Mouse (Mus musculus): ENCODE measurements at regions not wholly inside any gene's neighbourhood (a gene's known extent, or its start where the extent isn't known, plus 50 kb on each side); places are given as distances from the start of the nearest gene placed in this dataset.

DNA sequence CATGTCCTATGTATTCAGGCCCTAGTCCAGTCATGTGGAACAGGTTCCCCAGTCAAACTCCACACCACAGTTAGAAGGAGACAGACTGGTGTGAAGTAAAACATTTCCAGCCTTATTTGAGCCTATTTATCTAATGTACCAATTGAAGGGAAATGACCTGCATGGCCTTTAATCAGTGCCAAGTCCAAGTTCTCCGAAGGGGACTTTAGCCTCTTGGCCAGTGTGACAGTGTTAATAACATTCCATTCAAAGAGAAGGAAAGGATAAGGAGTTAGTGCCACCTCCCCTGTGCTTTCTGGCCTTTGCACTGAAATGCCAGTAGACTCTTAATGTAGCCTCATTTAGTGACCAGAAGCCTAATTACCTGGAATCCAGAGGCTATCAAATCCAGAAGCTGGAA, 264.2 kb downstream of the Gm10184 start:
- H3K36me3 ChIP-seq (ENCODE audit: control insufficient read depth, insufficient read depth, low read length): no peaks in the 10 kb centered on the region
- H3K27ac ChIP-seq (ENCODE audit: low read depth, low read length): no peak overlapping the region
- ATAC-seq (replicated peaks; ENCODE audit: low FRiP score) (no peak), DNase-seq (ENCODE audit: low spot score) (no peak)
- H3K9me3 ChIP-seq (ENCODE audit: control insufficient read depth, low read length): no peaks in the 10 kb centered on the region
- WGBS: 73% methylated on average over 1 of the region's 1 CpGs
- no peak overlapping the region for H3K4me2 ChIP-seq (ENCODE audit: low read depth, low read length, severe bottlenecking)
- H3K9ac ChIP-seq (ENCODE audit: low read length): no peak overlapping the region
- H3K4me3 ChIP-seq (ENCODE audit: low read depth, low read length): no peak overlapping the region
- H3K4me1 ChIP-seq (replicated peaks; ENCODE audit: control insufficient read depth, insufficient read depth, low read length): no peaks in the 10 kb centered on the region
- H3K27me3 ChIP-seq (ENCODE audit: control insufficient read depth, insufficient read depth, low read length): no peaks in the 10 kb centered on the region
